Mouse (Mus musculus) gonadal fat pad, adult 2 months (tissue): Measurements from ENCODE around the gene Amz1. TPM values are rescaled to one million over a fixed set of nuclear protein-coding genes. Genes with fewer than 3 reads are reported as not detected.
A peak's percentile ranks its signal among the peaks of the same experiment; 100 is the strongest.

Experiments used
- DNase-seq: peaks from one replicate; pipeline ENCODE4 v3.0.0-alpha.2; 2012; ENCODE audit warnings: low read depth
- polyA plus RNA-seq: library from polyadenylated mRNA; depleted of rRNA; stranded (reverse); fragments of >200 nt; gene quantifications from 2 replicates; pipeline ENCODE4 v1.2.3, GENCODE M21; 2012

Gene Amz1
- polyA plus RNA-seq, 1 experiment: 1.8 TPM

DNA sequence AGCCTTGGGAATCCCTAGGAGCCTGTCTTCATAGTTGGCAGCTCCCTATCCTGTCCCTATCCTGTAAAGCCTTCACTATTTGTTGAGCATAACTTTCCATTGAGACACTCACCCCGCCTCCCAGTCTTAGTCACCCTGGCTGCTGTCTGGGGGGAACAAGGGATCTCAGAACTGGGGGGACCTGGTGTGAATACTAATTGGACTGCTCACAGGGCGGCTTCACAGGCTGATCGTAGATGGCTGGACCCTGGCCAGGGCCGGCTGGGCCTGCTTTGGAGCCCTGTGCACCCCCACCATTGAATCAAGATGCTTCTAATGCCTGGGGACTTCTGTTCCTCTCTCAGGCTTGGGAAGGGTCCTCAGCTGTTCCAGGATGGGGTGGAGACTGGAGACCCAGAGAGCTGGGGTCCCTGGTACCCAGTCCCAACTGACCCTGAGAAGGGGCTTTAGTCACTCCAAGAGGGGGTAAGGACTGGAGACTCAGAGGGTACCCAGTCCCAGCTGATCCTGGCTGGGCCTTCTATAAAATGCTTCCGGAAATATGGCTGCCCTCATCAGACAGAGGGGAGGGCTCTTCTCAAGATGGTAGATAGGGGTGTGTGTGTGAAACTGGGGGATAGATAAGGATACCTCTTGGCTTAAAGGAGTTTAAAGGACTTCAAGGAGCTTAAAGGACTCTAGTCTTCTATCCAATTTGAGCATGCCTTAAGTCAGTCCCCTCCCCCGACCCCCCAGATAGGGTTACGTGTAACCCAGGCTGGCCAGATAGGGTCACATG lies 2.3 kb downstream of the Amz1 start:
- no peak for DNase-seq

DNA sequence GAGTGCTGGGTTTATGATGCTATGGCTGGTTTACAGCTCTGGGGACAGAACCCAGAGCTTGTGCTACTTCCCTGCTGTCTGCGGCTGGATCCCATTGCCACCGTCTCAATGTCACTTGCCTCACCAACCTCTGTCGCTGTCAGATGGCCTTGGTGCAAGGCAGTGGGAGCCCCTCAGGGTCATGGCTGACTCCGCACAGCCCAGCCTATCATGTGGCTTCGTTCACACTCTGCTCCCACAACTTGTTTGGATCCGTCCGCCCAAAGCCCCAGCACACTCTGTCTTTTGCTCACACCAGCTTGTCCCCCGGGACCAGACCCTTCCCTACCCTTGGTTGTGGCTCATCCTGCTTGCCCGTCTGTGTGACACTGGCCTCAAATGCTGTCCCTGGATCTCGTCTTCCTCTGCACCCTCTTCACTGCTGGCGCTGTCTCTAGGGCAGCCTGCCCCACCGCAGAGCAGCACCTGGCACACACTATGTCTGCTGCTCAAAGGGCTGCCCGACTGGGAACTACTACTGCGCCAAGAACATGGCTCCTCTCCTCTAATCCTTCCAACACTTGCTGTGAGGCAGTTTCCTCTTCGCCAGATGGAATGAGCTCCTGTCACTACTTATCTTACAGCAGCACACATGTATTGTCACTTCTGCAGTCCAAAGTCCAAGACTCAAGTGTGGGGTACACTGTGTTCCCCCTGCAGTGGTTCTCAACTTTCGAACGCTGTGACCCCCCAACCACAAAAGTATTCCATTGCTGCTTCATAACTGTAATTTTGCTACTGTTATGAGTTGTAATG lies 3.2 kb downstream of the Amz1 start:
- no peak for DNase-seq

DNA sequence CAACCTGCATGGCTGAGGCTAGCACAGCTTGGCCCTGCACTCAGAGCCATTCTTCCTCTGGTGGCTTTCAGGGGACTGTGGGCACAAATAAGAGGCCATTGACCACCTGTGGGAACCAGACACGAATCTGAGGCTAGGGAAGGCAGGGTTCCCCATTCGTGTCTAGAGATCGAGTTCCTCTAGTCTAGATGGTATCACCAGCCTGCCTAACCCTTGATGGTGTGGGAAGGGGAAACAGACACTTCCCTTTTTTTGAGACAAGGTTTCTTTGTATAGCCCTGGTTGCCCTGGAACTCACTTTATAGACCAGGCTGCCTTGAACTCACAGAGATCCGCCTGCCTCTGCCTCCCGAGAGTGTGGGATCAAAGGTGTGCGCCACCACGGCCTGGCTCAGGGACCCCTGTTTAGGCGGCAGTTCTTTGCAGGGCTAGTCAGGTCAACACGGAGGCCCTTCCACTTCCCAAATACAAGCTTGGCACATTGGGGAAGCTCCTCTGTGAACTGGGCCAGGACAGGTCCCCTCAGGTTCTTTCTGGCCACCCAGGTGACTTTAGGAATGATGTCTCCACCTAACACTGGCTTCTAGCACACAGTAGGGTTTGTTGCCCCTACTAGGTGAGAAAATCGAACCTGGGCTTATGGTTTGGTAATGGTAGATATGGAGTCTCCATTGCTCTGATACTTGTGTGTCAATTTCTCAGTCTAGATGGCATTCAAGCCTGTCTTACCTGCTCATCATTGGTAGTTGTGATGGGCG lies 7.3 kb downstream of the Amz1 start:
- no peak for DNase-seq

DNA sequence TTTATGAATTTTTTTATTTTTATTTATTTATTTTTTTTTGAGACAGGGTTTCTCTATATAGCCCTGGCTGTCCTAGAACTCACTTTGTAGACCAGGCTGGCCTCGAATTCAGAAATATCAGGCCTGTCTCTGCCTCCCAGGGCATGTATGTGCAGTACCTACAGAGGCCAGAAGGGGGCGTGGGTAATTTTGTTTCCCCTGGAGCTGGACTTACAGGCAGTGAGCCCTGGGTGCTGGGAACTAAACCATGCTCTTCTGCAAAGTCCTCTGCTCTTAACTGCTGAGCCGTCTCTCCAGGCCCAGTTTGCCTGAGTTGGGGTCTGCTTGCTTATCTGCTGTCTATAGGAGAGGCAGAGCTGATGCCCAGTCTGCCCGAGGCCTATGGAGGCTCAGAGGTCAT lies 8.3 kb downstream of the Amz1 start:
- no peak for DNase-seq

DNA sequence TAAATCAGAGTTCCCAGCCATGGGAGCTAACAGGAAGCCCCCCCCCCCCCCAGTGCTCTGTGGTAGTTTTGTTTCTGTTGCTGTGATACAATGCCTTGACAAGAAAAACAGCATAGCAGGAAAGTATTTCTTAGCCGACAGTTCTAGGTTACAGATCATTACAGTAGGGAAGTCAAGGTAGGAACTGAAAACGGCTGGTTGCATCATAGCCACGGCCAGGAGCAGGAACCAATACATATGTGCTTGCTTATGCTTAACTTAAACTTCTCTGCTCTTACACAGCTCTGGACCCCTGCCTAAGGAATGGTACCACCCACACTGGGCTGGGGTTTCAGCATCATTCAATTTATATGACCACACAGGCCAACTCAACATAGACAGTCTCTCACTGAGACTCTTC lies 9.4 kb downstream of the Amz1 start:
- no peak for DNase-seq

DNA sequence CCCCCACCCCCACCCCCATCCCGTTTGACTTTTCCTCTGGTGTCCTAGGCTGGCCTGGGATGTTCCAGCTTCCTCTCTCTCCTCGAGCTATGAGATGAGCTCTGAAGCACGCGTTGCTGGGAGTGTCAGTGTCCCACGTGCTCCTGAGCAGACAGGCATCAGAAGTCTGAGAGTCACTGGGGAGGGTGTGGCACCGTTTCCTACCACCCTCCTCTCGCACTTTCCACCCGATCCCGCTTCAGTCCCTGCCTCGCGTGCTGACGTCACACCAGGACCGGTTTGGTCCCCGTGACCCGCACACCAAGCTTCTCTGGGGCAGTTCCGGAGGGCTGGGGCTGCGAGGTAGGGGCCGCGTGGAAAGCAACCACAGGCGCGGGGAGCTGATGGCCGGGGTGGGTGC lies 11.4 kb downstream of the Amz1 start:
- no peak for DNase-seq

DNA sequence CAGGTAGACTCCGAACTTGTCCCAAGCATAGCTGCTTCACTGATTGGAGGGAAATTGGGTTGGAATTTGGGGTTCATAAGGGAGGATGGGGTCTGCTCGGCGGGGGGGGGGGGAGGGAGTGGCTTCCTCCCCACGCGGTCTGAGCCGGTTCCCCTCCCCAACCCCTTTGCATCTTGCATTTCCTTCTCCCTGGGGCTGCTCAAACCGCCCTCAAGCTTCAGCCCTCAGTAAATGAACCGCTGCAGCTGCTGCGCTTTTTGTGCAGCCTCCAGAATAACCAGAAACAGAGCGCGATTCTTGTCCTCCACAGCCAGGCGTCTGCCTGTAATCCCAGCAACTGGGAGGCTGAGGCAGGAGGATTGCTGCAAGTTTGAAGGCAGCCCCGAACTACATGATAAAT lies 12.2 kb downstream of the Amz1 start:
- DNase-seq: no peak

DNA sequence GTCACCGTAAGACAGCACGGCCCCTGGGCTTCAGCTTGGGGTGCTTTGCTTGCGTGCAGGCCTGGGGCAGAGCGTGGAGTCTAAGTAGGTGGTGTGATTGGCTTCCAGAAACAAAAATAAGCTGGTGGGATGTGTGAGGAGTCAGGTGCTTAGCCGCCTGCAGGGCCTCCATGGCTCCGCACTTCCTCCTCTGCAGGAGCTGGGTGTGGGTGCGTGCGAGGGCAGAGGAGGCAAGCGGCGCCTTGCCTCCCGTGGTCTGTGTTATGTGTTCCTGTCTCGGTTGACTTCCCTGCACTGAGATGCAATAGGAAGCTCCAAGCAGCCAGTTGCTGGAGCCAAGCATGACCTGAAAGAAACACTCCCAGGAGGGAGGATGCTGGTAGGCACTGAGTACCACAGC lies 15.9 kb downstream of the Amz1 start:
- DNase-seq: no peak

DNA sequence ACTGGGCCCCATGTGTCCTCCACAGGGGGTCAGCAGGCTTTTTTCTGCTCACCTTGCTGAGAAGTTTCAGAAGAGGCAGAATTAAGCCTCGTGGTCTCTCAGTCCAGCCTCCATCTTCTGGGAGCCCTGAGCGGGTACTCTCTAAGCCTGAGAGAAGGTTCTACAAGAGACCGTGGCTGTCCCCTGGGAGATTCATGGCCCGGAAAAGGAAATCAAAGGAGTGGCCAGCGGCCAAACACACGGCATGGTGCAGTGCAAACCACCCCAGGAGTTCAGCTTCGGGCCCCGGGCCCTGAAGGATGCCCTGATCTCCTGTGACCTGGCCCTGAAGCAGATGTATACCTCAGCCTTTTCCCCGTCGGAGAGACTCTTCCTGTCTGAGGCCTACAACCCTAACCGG lies 17.1 kb downstream of the Amz1 start:
- no peak for DNase-seq

DNA sequence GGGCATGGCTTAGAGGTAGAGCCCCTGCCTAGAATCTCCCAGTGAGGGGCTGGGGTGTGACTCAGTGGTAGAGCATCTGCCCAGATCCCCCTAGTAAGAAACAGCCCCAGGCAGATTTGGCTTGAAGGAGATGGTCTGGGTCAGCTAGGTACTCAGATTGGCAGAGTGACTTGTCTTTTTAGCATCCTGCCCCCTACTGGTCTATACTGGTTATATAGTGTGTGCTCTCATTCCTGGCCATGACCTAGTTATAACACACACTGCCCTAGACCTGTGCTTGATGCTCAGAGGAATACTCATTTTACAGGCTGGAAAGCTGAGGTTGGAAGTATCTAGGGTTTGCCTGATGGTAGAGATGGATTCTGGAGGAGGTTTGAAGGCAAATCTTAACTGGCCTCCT lies 17.9 kb downstream of the Amz1 start:
- DNase-seq: no peak

DNA sequence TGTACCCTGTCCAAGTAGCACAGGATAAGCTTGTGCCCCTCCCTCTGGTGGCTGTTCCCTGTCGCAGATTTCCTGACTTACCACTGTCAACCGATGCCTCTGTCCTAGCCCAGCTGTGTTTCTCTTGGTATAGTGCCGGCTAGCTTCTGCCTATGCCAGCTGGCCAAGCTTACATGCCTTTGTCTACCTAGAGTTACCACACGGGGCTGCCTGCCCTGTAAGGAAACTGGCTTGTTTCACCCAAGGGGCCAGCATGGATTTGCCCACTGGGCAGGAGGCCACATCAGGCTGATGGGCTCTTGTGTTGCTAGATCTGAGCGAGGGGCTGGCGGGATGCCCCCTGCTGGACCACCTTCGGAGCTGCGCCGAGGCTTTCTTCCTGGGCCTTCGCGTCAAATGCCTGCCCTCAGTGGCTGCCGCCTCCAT lies 19.8 kb downstream of the Amz1 start:
- DNase-seq: peak; percentile 79

DNA sequence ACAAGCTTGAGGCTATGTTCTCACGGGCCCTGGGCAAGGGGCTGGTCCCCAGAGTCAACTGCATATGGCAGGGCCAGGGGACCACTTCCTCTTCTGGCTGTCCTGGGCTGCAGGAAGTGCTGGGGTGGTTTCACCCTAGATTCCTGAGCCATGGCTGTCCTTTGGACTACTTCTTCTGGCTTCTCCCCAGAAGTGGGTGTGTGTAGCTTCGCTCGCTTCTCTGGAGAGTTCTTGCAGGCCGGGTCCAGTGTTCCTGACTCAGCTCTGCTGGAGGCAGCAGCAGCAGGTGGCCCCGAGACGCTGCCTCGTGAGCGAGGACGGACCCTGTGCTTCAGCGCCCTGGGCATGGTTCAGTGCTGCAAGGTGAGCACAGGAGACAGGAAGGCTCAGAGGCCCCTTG lies 24.5 kb downstream of the Amz1 start:
- DNase-seq: no peak

DNA sequence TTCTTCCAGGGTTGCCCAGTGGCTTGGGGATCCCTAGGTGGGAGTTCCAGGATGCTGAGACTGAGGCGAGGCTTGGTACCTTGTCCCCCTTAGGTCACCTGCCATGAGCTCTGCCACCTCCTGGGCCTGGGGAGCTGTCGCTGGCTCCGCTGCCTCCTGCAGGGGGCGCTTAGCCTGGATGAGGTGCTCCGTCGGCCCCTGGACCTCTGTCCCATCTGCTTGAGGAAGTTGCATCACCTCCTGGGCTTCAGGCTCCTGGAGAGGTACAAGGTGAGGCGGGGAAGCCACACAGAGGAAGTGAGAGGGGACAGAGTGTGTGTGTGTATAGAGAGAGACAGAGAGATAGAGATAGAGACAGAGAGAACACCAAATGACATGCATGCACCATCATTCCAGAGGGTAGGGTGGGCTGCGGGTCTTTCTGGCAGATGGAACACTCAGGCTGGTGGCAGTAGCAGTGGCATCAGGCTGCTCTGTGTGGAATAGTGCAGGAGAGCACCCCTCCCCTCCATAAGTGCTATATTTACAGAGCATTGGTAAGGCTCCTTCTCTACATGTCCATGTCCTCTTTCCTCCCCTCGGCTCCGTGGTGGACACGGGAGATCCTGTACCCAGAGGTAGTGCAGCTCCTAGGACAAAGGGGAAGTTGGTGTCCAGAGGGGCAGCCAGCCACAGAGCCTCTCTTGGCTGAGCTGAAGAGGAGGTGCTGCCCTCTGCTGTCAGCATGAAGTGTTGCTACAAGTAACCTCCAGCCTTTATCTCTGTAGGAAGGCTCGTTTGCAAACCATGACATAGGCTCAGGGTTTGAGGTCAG lies 25.3 kb downstream of the Amz1 start:
- DNase-seq: no peak

DNA sequence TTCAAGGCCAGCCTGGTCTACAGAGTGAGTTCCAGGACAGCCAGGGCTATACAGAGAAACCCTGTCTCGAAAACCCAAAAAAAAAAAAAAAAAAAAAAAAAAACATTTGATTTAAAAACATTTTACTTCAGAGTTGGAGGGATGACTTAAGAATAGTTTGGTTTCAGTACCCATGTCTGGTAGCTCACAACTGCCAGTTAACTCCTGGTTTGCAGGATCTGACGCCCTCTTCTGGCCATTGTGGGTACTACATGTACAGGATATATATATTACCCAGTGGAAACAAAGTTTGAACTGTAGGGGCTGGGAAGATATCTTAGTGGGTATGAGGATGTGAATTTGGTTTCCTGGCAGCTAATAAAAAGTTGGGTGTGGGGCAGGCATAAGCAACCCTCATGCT lies 27.0 kb downstream of the Amz1 start:
- DNase-seq: no peak

DNA sequence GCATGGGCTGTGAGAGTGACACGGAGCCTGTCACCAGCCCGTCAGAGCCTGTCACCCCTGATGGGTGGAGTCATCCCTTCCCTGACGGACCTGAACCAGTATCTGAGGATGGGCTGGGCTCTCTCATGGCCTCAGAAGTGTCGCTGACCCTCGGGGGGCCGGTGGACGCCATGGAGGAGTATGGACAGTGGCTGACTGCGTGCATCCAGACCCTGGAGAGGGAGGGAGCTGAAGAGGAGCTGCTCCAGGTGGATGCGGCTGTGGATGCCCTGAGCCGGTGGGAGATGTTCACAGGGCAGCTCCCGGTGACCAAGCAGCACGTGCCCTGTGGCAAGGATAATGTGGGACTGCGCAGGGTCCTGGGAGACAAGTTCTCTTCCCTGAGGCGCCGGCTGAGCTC lies 28.1 kb downstream of the Amz1 start:
- no peak for DNase-seq

DNA sequence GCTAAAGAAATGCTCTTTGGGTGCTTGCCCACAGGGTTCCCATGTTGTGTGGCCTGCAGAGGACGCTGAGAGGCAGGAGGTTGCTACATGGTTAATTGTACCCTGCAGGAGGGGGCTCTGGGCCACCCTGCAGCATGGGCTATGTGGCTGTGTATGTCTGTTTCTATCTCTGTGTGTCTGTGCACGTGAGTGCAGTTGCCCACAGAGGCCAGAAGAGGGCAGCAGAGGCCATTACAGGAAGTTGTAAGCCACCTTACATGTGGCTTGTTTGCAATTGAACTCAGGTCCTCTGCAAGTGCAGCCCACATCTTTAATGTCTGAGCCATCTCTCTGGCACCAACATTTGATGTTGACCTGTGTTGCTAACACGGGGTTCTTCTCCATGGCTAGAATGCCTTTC lies 28.7 kb downstream of the Amz1 start:
- no peak for DNase-seq

DNA sequence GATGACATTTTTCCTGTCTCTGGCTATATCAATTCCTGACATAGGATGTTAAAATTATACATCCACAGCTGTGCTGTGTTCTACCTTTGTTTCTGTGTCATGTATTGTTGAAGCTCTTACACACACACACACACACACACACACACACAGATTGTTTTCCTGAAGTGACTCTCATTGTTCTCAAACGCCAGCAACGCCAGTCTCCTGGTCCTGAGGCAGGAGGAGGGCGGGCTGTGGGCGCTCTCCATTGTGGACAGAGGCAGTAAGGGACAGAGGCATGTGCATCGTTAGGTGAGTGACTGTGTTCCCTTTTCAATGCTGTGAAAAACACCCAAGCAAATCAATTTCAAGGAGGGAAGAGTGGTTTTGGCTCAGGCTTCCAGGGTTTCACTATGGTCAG lies 29.3 kb downstream of the Amz1 start:
- no peak for DNase-seq

DNA sequence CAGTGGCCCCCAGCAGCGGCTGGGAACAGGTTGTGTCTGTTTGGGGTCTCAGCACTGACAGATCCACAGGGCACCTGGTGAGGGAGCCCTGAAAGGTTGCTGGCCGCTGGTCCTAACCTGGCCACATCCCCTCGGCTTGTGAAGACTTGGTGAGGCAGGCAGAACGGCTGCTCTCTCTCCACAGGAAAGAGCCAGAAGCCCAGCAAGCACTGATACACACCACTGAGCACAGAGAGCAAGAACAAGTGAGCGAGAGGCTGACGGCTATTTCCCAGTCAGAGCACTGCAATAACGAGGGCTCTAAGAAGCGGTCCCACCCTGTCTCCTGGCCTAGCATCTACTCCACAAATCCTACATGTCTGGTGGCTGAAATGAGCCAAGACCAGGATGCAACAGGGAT lies 34.9 kb downstream of the Amz1 start:
- no peak for DNase-seq

DNA sequence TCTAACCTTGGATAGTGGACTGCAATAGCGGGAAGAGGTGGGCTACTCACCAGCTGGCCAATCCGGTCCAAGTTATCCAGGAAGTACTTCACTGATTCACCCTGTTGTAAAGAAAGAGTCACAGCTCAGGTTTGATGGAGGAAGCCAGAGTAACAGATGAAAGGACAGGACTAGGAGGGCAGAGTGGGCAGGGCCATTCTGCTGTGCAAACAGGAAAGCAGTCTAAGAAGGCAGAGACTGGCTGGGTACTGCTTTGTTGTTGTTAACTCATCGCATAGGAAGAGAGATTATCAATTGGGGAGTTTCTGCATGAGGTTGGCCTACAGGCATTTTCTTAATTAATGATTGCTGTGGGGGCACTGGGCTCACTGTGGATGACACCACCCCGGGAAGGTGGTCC lies 38.6 kb downstream of the Amz1 start:
- DNase-seq: no peak

DNA sequence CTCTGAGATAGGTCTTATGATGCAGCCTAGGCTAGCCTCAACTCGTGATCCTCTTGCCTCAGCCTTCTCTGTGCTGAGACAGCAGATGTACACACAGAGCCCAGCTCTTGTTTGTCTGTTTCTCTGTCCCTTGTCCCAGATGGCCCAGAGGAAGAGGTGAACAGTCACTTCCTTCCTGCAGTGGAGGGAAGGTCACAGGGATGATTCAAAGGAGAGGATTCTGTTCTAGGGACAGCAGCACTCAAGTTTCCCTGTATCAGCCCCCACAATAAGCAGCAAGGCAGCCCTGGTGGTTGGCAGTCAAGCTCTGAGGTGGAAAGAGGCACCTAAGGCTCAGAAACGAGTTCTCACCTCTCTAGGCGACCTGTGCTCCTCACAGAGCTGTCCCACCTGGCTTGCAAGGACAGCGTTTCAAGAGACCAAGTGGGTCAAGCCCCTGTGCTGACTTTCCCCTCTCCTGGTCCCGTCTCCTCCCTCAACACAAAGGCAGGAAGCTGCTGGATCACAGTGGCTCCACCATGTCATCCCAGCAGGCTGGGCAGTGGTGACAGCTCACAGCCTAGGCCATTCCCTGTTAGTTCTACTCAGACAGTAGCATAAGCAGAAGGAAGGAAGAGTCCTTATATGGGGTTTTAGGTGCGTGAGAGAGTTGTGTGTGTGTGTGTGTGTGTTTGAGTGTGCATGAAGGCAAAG lies 41.1 kb downstream of the Amz1 start:
- DNase-seq: no peak

DNA sequence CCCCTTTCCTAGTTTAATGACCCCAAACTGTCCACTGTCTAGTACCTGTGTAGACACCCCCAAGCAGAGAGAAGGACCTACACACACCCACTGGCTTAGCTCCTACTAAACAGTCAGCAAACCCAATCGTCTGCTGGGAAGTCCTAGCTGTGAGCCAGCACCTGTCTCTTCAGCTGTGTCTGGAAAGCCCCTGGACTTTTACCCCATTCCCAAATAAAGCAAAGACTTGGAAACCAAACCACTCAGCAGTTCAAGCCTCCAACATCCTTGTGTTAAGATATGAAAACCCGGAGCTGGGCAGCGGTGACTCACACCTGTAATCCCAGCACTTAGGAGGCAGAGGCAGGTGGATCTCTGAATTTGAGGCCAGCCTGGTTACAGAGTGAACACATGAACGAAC lies 42.6 kb downstream of the Amz1 start:
- no peak for DNase-seq
